Mouse (Mus musculus): ENCODE data around the gene Serinc2. TPM values are rescaled to one million over a fixed set of nuclear protein-coding genes. Genes with fewer than 3 reads are reported as not detected.

The Serinc2 gene
- total RNA-seq (2021) = 1 to 10 TPM in 1 of 2 experiments, under 1 TPM in 1; 0.50 to 1.4 TPM
- long read RNA-seq, experiment 1, partial matches to known transcripts = 0 of 1 reads
- long read RNA-seq, experiment 1, other reads (novel, unspliced or antisense) = 0 of 1 reads
- long read RNA-seq, experiment 2, partial matches to known transcripts = 0 of 2 reads
- long read RNA-seq, experiment 2, other reads (novel, unspliced or antisense) = 2 of 2 reads

DNA sequence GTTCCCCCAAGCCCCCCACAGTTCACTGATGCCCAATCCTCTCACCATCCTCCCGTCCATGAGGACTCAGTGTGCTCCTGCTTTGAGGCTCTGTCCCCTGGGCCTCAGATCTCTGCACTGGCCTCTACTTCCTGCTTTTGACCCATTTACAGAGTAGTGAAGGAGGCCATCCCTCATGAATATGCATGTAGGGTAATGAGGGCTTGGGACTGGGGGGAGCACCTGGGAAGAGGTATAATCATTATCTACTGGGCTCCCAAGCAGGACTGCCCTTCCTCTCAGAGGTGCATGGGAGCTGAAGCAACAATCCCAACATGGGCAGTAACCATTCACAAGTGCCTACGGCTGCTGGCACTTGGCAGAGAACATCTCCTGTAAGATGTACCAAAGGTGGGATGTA lies at the start of gene Serinc2:
Serinc2 (minus strand) TSS at position 101 of the 400 bp plus-strand sequence.
- no peak for DNase-seq

DNA sequence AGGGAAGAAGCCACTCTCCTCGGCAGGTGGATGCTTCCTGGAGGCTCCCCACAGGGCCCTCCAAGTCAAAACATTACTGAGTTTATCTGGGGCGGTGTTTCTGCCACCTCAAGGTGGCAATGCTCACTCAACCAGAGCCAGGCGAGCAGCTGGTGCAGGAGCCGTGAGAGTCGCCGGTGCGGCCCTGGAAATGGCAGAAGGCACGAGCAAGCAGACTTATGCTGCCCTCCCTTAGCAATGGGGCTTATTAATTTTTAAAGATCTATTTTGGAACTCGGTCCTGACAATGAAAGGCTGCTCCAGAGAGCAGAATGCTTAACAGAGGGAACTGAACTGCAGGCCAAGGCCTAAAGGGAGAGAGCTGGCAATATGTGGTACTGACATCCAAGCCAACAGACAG lies 48.4 kb upstream of the Serinc2 start:
- DNase-seq = no peak

DNA sequence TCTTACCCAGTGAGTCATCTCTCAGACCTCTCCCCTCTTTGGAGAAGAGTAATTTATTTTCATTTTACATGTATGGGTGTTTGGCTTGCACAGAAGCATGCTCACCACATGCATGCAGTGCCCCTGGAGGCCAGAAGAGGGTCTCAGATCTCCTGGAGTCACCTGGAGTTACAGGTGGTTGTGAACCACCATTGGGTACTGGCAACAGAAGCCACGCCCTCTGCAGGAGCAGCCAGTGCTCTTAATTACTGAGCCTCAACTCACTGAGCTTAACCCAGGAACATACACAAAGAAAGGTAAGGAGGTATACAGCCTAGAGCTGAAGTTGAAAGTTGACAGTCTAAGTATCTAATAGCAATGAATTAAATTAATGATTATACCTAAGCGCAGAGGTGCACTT lies 46.4 kb upstream of the Serinc2 start:
- DNase-seq = no peak

DNA sequence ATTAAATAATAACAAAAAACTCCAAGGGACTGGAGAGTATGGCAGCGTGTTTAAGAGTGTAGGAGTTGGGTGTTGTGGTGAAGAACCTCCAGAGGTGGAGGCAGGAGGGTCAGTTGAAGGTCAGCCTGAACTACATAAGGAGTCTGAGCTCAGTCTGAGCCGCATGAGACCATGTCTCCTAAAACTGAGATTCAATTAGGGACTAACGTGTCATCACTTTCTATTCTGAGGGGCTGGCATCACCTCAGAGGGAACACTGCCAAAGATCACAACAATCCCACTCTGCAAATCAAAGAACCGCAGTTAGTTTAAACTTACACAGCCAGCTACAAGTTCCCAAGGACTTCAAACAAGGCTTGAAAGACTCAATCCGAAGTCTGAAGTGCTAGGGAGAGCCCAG lies 44.6 kb upstream of the Serinc2 start:
- no peak for DNase-seq

DNA sequence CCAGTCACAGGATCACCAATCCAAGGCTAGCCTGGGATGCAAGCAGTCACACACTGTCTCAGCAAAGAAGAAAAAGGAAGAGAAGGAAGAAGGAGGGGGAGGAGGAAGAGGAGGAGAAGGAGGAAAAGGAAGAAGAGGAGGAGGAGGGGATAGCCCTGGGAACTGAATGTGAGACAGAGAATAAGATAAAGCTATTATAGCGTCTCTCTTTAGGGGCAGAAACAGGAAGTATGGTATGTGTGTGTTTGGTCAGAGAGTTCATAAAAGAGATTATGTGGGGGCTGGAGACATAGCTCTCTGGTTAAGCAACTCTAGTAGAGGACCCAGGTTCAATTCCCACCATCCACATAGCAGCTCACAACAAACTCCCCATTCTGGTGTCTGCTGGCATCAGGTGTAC lies 44.2 kb upstream of the Serinc2 start:
- DNase-seq = no peak

DNA sequence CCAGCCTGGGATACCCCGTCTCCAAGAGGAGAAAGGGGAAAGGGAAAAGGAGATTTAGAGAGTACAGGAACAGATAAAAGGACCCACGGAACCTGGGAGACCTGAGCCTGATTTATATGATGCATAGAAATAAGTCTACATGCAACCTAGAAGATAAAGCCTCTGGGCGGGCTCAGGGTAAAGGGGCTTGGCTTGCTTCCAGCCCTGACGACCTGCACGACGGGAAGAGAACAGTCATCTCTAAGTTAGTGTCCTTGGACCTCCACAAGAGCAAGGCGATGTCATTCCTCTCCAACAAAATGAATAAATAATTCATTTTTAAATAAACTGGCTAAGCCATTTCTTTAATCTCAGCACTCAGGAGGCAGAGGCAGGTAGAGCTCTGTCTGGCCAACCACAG lies 43.6 kb upstream of the Serinc2 start:
- DNase-seq = peak; percentile 33 to 52

DNA sequence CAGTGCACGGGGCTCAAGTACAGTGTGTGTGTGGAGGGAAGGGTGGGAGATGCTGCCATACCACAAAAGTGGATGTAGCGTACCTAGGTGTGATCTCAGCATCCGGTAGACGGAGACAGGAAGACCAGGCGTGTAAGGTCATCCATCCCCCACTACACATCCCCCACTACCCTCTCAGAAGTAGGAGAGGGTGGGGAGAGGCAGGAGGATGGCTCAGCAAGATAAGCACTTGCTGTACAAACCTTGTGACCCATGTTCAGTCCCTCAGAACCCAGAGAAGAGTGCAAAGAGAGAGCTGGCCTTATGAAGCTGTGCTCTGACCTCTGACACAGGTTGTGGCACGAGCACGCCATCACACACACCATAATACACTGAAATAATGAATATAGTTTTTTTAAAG lies 42.6 kb upstream of the Serinc2 start:
- no peak for DNase-seq

DNA sequence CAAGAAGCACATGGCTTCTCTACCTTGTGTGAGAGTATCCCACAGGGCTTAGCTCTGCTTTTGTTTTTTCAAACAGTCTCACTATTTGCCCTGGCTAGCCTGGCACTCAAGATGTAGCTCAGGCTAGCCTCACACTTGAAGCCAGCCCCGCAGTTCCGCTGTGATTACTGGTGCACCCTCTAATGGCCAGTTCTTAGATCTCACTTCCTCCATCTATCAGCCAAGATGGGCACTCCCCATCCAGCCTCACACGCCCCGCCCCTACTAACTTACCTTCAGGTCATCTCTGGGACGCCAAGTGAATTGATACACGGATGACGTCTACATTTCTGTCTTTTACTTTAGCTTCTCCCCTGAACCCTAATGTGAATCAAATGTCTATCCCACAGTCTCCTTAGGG lies 40.6 kb upstream of the Serinc2 start:
- no peak for DNase-seq

DNA sequence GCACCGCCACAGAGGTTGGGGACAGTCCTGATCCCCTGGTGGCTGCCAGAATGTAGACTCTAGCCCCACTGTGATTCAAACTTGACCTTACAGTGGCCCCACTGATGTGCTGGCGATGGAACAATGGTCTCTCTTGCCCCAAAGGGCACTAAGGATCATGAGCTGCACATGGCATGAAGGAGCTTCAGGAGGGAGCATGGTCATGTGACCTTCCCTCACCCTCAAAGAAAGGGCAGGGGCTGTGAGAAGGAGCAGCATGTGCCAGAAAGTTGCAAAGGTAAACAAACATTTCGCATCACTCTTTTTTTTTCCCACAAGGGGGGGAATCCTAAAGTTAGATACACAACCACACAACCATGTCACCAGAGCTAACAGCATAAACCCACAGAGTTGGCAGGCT lies 39.1 kb upstream of the Serinc2 start:
- no peak for DNase-seq

DNA sequence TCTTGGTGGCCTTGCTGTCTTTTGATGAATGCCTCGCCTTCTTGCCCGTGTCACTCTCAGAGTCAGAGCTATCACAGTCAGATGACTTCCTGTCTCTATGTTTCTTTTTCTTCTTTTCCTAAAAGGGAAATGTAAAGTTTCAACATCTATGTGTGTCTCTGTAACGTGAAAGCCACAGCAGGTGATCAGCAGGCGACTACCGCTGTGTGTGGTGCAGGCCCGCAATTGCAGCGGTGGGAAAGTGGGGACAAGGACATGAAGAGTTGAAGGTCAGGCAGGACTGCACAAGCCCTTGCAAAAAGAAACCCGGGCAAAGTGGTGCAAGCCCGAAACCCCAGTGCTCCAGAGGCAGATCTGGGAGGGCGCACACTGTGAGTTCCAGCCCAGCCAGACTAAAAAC lies 37.7 kb upstream of the Serinc2 start:
- DNase-seq = peak; percentile 51 to 52

DNA sequence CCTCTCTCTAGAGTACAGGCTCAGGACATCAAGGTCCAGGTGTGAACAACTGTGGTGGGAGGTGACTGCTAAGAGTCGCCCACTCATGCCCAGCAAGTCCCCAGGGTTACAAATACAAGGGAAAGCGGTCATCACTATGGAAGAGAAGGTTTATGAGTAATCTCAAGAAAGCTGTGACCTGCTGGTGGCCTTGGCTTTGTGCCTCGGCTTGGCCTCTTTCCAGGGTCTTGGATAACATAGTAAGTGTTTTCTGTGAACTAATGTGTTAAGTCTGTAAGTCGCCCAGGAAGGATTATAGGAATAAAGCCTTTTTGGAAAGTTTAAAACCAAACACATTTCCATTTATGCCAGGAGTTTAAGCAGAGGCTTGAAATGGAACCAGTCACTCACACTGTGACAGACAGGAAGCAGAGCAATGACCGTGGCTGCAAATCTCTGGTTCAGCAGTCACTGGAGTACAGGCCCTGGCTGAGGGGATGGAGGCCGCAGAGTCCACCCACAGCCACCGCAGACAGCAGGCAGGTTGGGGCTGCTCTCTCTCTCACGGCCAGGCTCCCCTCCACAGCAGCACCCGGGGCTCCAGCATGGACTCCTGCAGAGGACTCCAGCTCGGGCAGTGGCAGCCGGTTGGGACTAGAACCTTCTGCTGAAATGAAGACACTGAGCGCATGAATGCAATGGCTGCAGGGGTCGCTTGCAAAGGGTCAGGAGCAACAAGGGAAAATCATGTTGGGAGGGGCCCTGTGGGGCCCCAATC lies 36.9 kb upstream of the Serinc2 start:
- DNase-seq = peak; percentile 88 to 90

DNA sequence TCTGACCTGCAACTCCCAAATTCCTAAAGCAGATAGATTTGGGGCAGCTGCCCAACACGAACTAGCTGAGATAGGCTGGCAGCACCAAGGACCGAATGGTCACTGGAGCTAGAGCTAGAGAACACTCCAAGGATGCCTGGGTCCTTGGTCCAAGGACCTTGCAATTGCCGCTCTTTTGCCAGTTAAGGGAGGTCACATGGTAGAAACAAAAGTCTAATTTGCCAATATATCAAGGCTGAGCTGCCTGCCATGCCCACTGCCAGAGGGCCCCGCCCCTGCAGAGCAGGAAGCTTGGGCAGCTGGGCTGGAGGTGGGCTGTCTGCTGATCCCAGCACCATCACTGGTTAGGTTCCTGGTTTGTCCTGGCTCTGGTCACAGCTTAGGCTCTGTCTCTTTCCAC lies 34.5 kb upstream of the Serinc2 start:
- DNase-seq = peak in 1 of 2 experiments; percentile 27

DNA sequence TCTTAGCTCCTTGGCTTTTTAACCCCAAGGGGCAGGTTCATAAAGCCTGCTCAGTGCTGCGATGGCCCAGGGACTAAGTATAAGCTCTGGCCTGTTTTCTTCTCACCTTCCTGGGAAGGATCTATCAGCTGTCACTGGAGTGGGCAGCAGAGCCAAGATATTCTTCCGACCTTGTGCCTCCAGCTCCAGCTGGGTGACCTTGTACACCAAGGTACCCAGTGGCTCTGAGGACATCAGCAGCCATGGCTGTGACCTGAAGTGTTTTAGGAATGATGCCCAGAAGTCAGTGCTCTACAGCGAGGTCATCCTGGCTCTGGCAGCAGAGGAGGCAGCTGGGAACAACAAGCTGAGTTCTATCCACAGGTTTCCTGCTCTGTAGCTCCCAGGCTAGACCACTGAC lies 33.5 kb upstream of the Serinc2 start:
- peak in 1 of 2 experiments; percentile 27 for DNase-seq

DNA sequence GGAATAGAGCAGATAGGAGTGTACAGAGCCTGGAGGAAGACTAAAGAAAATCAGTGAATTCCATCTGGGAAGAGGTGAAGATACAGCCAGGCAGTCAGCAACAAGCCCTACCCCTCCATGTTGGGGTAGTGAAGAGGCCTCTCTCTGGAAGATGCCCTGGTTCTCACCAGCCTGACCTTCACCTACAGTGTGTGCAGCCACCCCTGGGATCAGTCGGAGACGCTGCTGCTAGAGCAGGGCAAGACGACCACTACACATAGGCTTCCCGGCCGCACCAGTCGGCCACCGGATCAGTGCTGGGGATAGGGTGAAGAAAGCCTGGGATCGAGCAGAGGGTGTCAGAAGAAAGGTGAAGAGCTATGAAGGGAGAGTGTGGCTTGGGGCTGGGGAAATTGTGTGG lies 30.2 kb upstream of the Serinc2 start:
- no peak for DNase-seq

DNA sequence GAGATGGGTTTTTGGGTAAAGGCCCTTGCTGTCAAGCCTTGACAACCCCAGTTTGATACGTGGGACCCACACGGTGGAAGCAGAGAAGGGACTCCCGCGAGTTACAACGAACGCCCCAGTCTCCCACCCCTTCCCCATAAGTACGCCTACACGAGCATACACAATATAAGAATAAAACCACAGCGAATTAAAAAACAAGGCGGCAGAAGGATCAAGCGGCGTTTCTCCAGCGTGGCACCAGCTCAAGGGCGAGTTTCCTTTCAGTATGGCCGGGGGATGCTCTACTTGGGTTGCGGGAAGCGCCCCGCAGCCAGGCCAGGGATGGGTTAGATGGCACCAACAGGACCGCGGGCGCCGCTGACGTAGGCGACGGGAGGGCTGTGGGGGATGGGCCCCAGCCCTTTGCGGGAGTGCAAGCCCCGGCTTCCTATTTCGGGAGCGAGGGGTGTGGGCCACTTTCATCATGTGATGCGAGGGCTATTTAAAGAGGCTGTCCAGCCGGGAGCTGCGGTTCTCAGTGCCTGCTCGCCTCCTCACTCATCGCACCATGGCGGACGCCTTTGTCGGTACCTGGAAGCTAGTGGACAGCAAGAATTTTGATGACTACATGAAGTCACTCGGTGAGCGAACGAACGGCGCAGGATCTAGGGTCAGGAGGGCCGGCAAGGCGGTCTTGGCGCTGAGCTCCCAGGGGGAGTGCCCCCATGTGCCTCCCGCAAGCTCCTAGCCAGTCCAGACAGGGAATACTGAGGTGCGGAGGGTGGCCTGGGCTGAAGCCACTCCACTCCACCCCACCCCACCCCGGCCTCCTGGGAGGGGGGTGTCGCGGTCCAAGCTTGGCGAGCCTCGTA lies 29.5 kb upstream of the Serinc2 start, which contains the start of the genes Fabp3 and Gm10570:
Fabp3 (plus strand) TSS at position 365 of the 851 bp plus-strand sequence.
Gm10570 (minus strand) TSS at position 444 of the 851 bp plus-strand sequence.
- peak; percentile 40 to 65 for DNase-seq

DNA sequence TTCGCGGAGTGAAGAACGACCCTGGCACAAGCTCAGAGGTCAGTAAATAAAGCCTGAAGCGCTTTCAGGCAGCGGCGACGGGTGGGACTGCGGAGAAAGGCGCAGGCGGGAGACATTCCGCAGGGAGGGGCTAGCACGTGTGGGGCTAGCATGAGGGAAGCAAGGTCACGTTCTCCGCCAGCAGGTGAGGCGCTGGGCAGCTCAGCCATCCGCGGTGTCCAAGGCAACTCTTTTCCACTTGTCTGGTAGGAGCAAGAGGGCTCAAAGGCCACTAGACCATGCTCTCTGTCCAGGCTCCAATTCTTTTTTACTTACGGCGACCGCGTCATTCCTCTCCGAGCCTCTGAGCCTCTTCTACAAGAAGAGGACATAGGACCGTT lies 28.8 kb upstream of the Serinc2 start:
- peak; percentile 44 to 63 for DNase-seq

DNA sequence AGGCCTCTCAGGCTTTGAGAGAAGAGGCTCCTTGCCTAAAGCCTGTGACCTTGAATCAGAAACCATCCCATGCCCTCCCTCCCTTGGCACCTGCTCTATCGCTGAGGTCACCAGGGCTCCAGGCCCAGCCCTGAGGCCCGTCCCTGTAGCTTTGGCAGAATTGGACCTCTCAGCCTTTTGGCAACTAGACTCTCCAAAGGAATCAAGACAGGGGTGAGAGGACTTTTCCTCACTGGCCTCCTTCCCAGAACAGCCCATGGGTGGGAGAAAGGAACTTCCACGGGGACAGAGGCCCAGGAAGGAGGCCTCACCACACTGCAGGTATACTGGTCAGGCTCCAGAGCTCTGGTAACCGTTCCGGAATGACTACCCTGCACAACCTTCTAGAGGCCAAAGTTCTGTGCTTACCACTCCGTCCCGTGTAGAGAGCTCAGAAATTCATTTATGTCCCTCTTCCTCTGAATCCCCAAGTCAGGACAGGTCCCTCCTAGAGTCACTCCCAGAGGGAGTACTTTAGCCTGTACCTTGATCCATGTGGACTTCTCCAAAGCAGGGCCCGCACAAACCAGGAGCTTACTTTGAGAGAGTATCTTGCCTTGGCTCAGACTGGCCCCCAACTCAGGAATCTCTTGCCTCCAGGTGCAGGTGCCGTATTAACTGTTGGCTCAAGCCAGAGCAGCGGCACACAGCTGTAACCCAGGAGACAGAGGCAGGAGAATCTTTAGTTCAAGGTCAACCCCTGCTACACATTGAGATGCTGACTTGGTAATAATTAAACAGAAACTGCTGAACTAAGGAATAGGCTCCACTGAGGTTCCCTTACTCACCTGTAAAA lies 28.0 kb upstream of the Serinc2 start:
- DNase-seq = peak; percentile 51 to 65

DNA sequence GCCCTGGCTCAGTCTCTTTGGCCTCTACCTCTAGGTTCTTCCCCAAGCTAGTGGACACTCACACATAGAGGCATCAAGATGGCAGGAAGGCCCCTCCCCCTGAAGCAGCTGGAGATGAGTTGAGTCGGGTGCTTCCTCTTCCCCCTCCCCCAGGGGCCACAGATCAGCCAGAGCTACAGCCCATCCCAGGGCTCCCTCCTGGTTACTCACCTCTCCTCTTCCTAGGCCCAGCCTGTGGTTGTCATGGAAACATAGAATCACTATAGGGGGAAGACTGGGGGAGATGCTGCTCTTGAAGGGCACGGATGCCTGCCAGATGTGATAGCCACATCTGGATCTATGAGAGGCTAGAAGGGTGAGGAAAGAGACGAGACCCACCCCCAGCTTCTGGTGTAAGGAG lies 25.7 kb upstream of the Serinc2 start:
- no peak for DNase-seq

DNA sequence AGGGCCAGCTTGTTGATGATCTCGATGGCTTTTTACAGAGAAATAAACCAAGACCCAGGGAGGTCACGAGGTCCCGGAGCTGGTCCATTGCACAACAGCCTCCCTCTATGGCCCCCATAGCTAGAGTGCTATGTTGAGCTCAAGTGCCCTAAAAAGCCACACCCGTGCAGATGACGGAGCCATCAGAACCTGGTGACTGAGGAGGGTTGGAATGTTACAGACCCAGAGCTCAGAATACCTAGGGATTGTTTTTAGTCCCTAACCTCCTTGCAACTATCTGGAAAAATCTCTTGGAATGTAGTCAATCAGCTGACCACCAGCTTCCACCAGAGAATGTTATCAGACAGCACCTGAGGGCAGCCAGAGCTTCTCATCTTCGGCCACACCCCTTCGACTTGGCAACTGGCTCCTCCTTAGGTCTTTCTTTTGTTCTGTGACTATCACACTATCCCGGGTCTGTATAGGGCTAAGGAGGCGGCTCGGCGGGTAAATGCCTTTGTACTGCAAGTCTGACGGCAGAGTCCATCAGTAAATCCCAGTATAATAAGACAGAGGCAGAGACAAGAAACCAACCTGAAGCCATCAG lies 23.4 kb upstream of the Serinc2 start:
- no peak for DNase-seq

DNA sequence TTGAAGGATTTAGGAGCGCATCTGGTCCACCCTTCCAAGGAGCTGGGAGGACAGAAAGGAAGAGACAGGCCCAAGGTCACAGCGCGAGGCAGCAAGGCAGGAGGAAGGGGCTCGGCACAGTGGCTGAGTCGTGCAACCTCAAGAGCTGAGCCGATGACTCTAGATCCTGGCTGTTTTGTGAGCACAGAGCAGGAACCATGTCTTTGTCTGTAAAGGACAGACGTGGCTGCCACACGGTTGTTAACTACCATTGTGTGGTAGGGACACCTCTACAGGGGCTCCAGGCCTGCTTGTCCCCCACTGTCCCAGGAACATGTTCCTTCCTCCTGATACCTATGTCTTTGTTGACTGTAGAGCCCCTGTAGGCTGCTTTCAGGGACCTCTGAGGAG lies 20.6 kb upstream of the Serinc2 start:
- no peak for DNase-seq

DNA sequence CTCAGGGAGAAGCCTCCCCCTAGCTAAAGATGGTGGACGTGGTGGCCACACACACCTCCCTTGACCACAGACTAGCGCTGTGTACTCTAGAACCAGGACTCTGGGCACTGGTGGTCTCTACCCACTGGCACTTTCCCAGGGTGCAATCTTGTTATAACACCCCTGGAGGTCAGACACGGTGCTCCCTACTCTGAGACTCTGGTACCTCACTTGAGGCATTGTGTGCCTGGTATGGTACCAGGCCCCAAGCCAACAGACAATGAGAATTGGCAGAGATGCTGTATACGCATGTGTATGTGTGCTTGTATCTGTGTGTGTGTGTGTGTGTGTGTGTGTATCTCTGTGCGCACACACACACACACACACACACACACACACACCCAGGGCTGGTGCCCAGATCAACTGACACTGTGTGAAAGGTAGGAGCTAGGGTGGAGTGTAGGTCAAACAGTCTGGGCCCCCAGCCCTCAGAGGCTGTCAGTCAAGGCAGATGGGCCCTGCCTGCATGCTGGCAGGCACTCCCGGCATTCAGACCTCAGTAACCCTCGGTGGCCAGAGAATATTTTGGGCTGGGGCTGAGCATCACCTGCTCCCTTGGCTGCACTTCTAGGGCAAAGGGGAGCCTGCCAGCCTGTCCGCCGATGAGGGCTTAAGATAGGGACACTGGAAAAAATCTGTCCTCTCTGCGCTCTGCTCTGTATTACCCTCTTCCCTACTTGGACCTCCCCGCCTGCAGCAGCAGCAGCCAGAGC lies 20.0 kb upstream of the Serinc2 start:
- no peak for DNase-seq
